ENCODE assay signal across 7 mouse cellular contexts in the genomic region with DNA sequence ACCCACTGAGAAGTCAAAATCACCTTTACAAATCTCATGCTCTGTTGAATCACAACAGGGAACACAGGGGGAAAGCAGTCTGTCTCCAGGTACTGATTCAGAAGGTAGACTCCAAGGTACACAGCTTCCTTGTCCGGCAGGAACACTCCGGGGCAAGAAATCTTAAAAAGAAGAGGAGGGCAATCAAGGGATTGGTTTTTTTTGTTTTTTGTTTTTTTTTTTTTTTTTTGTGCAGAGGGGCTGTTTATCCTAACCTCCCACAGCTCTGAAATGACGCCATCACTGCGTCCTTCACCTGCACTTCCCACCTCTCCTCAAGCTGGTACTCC. TPM values are rescaled to one million over a fixed set of nuclear protein-coding genes. Genes with fewer than 3 reads are reported as not detected.
DNase-seq lines count a peak whose midpoint lies in the region; ATAC-seq and TF ChIP-seq lines count a peak whose summit lies in the region.

No protein-coding gene starts in this region.

- no peak for TF ChIP-seq CTCF in lung, postnatal 0 days (IDR thresholded peaks at IDR 0.05)
- TF ChIP-seq CTCF in small intestine, adult 2 months (IDR thresholded peaks at IDR 0.05; ENCODE audit: extremely low read depth, insufficient read length, insufficient replicate concordance, low read depth, low read length): peak; percentile 57; the same call in 1 of the 2 replicates

- no peaks in the 10 kb centered on the region for H3K9me3 ChIP-seq in lung, postnatal 0 days (ENCODE audit: low read length)
- H3K9me3 ChIP-seq in forebrain, embryonic 12.5 days: no peaks in the 10 kb centered on the region
- H3K9me3 ChIP-seq in limb, embryonic 12.5 days: no peaks in the 10 kb centered on the region

- no peak for TF ChIP-seq POLR2A in small intestine, adult 2 months (IDR thresholded peaks at IDR 0.05; ENCODE audit: low read depth, low read length)

- DNase-seq in lung, postnatal 0 days (ENCODE audit: low spot score): peak; percentile 31
- DNase-seq in lung, postnatal 10 days: no peak
- DNase-seq in urinary bladder, postnatal 4 days (ENCODE audit: low spot score in 2 of 2): no peak

- H3K36me3 ChIP-seq in lung, postnatal 0 days (ENCODE audit: insufficient read depth, low read length): no peaks in the 10 kb centered on the region
- no peaks in the 10 kb centered on the region for H3K36me3 ChIP-seq in forebrain, embryonic 12.5 days (replicated peaks)
- H3K36me3 ChIP-seq in limb, embryonic 12.5 days: no peaks in the 10 kb centered on the region
- H3K36me3 ChIP-seq in small intestine, adult 2 months (ENCODE audit: control insufficient read depth, insufficient read depth, low read length): peaks cover 9% of the 10 kb centered on the region

- peak overlapping the region; percentile 82; the same call in 1 of the 2 replicates for H3K9ac ChIP-seq in lung, postnatal 0 days (replicated peaks; ENCODE audit: low read depth)
- peak overlapping the region; percentile 86; the same call in 1 of the 2 replicates for H3K9ac ChIP-seq in forebrain, embryonic 12.5 days
- peak overlapping the region; percentile 81; the same call in 1 of the 2 replicates for H3K9ac ChIP-seq in limb, embryonic 12.5 days (replicated peaks)

- peak overlapping the region; percentile 95 for H3K4me3 ChIP-seq in lung, postnatal 0 days (ENCODE audit: low read depth, low read length)
- peak overlapping the region; percentile 89 for H3K4me3 ChIP-seq in forebrain, embryonic 12.5 days (replicated peaks)
- peak overlapping the region; percentile 84 for H3K4me3 ChIP-seq in limb, embryonic 12.5 days (replicated peaks)
- H3K4me3 ChIP-seq in small intestine, adult 2 months (ENCODE audit: low read depth, low read length): peak overlapping the region; percentile 99

- H3K4me1 ChIP-seq in lung, postnatal 0 days (ENCODE audit: insufficient read depth, low read depth, low read length): peaks cover 13% of the 10 kb centered on the region; the same call in 1 of the 2 replicates
- peaks cover 22% of the 10 kb centered on the region for H3K4me1 ChIP-seq in forebrain, embryonic 12.5 days
- peaks cover 7% of the 10 kb centered on the region for H3K4me1 ChIP-seq in limb, embryonic 12.5 days (replicated peaks)
- peaks cover 10% of the 10 kb centered on the region; the same call in 1 of the 2 replicates for H3K4me1 ChIP-seq in small intestine, adult 2 months (ENCODE audit: control insufficient read depth, insufficient read depth, insufficient read length, low read length)

- 2% methylated on average over 4 of the region's 4 CpGs for WGBS in lung, postnatal 0 days
- WGBS in forebrain, embryonic 12.5 days: 4% methylated on average over 4 of the region's 4 CpGs
- WGBS in limb, embryonic 12.5 days: 3% methylated on average over 4 of the region's 4 CpGs
- 4% methylated on average over 4 of the region's 4 CpGs for WGBS in small intestine, adult 2 months

- peak overlapping the region; percentile 85 for H3K27ac ChIP-seq in lung, postnatal 0 days (ENCODE audit: low read length)
- no peak overlapping the region; the same call in 1 of the 2 replicates for H3K27ac ChIP-seq in forebrain, embryonic 12.5 days
- no peak overlapping the region for H3K27ac ChIP-seq in limb, embryonic 12.5 days
- H3K27ac ChIP-seq in small intestine, adult 2 months (ENCODE audit: insufficient read depth, low read depth, low read length): no peak overlapping the region

- TF ChIP-seq EP300 in lung, postnatal 0 days (IDR thresholded peaks at IDR 0.05): no peak

- no peaks in the 10 kb centered on the region for H3K27me3 ChIP-seq in lung, postnatal 0 days (replicated peaks; ENCODE audit: insufficient read depth, low read length)
- H3K27me3 ChIP-seq in forebrain, embryonic 12.5 days: peaks cover 10% of the 10 kb centered on the region
- peaks cover 4% of the 10 kb centered on the region for H3K27me3 ChIP-seq in limb, embryonic 12.5 days
- H3K27me3 ChIP-seq in small intestine, adult 2 months (ENCODE audit: control insufficient read depth, insufficient read depth, low read length): no peaks in the 10 kb centered on the region

- ATAC-seq in lung, postnatal 0 days: no peak
- ATAC-seq in forebrain, embryonic 12.5 days (ENCODE audit: low FRiP score): no peak
- ATAC-seq in limb, embryonic 12.5 days (ENCODE audit: insufficient number of reproducible peaks, insufficient read depth, low FRiP score, low TSS enrichment, low read depth): no peak
- ATAC-seq in frontal cortex, adult (ENCODE audit: low TSS enrichment): no peak

- H3K4me2 ChIP-seq in lung, postnatal 0 days (replicated peaks; ENCODE audit: low read depth, low read length): peak overlapping the region; percentile 90
- H3K4me2 ChIP-seq in forebrain, embryonic 12.5 days: peak overlapping the region; percentile 90
- peak overlapping the region; percentile 88 for H3K4me2 ChIP-seq in limb, embryonic 12.5 days

RNA-seq across cellular contexts. Expression of a gene that starts 0.3 kb away (rescaled TPM):
- polyA plus RNA-seq in lung, postnatal 0 days (2015; fragmentation: Nextera tagmentation; extraction: Ambion mirVana): 9.8 and 9.9 TPM in 2 replicates
- 6.1 and 6.4 TPM in 2 replicates for polyA plus RNA-seq in forebrain, embryonic 12.5 days (2016; fragmentation: Nextera tagmentation; extraction: Ambion mirVana)
- polyA plus RNA-seq in limb, embryonic 12.5 days (2016; fragmentation: Nextera tagmentation; extraction: Ambion mirVana): 5.3 and 6.7 TPM in 2 replicates
- 15.6 and 27.8 TPM in 2 replicates for polyA plus RNA-seq in small intestine, adult 2 months (2012; rRNA removed)

RNA-seq across cellular contexts. Expression of a gene that starts 4.1 kb away (rescaled TPM):
- 5.9 and 6.7 TPM in 2 replicates for polyA plus RNA-seq in lung, postnatal 0 days (2015; fragmentation: Nextera tagmentation; extraction: Ambion mirVana)
- 0.37 and 1.3 TPM in 2 replicates for polyA plus RNA-seq in forebrain, embryonic 12.5 days (2016; fragmentation: Nextera tagmentation; extraction: Ambion mirVana)
- polyA plus RNA-seq in limb, embryonic 12.5 days (2016; fragmentation: Nextera tagmentation; extraction: Ambion mirVana): 0.33 and 0.44 TPM in 2 replicates
- 0.38 and 1.2 TPM in 2 replicates for polyA plus RNA-seq in small intestine, adult 2 months (2012; rRNA removed)

RNA-seq across cellular contexts. Expression of a gene that starts 26.7 kb away (rescaled TPM):
- polyA plus RNA-seq in lung, postnatal 0 days (2015; fragmentation: Nextera tagmentation; extraction: Ambion mirVana): 21.2 and 23.4 TPM in 2 replicates
- 56.2 and 64.1 TPM in 2 replicates for polyA plus RNA-seq in forebrain, embryonic 12.5 days (2016; fragmentation: Nextera tagmentation; extraction: Ambion mirVana)
- 48.2 and 48.8 TPM in 2 replicates for polyA plus RNA-seq in limb, embryonic 12.5 days (2016; fragmentation: Nextera tagmentation; extraction: Ambion mirVana)
- polyA plus RNA-seq in small intestine, adult 2 months (2012; rRNA removed): 1.7 and 2.6 TPM in 2 replicates
